Mouse (Mus musculus) bone marrow, adult 2 months (tissue): ENCODE data around the gene Arhgap29.

Source experiments
- CTCF ChIP-seq: fragments of 200-500 bp; IDR thresholded peaks from 2 replicates; pipeline ENCODE4 v1.5.1; 2011; ENCODE audit warnings: low read length, control low read depth; ENCODE audit not compliant: control insufficient read depth, insufficient read depth
- POLR2A ChIP-seq: fragments of 200-500 bp; IDR thresholded peaks from 2 replicates; pipeline ENCODE4 v1.6.1; 2011; ENCODE audit warnings: low read depth, mild to moderate bottlenecking, control low read depth, low read length, borderline replicate concordance; ENCODE audit not compliant: control insufficient read depth

- no peak for TF ChIP-seq CTCF
- TF ChIP-seq POLR2A: no peak
Observed at GRCm38 (mm10) chr3:121995125-121995524, 42.8 kb downstream of the Arhgap29 start.
